Mouse (Mus musculus) hindbrain, embryonic 12.5 days (tissue): ENCODE measurements around the gene Klhl29. TPM values are rescaled to one million over a fixed set of nuclear protein-coding genes. Genes with fewer than 3 reads are reported as not detected.
A peak's percentile ranks its signal among the peaks of the same experiment; 100 is the strongest.

ENCODE experiments used
- ATAC-seq: fragments of 200-750 bp; cut with Nextera tagmentation; 2 replicates; pipeline ENCODE4 v1.8.0; 2017; ENCODE audit warnings: moderate TSS enrichment; ENCODE audit not compliant: low FRiP score
- H3K27ac ChIP-seq: fragments of 300-500 bp; sonication (generic); 2 replicates; pipeline ENCODE4 v1.5.1; 2016; ENCODE audit warnings: mild to moderate bottlenecking
- H3K27me3 ChIP-seq: fragments of 300-500 bp; sonication (generic); 2 replicates; pipeline ENCODE4 v1.6.1; 2016; ENCODE audit warnings: mild to moderate bottlenecking
- H3K36me3 ChIP-seq: fragments of 300-500 bp; sonication (generic); 2 replicates; pipeline ENCODE4 v1.6.1; 2016; ENCODE audit warnings: mild to moderate bottlenecking
- H3K4me1 ChIP-seq: fragments of 300-500 bp; sonication (generic); 2 replicates; pipeline ENCODE4 v1.6.1; 2016
- H3K4me2 ChIP-seq: fragments of 300-500 bp; sonication (generic); replicated peaks from 2 replicates; pipeline ENCODE4 v1.6.1; 2016; ENCODE audit warnings: mild to moderate bottlenecking
- H3K4me3 ChIP-seq: fragments of 300-500 bp; sonication (generic); 2 replicates; pipeline ENCODE4 v1.5.1; 2016; ENCODE audit warnings: mild to moderate bottlenecking
- H3K9ac ChIP-seq: fragments of 300-500 bp; sonication (generic); 2 replicates; pipeline ENCODE4 v1.6.1; 2016; ENCODE audit warnings: mild to moderate bottlenecking, moderate library complexity
- H3K9me3 ChIP-seq: fragments of 300-500 bp; sonication (generic); replicated peaks from 2 replicates; pipeline ENCODE4 v1.6.1; 2016; ENCODE audit warnings: mild to moderate bottlenecking
- WGBS: fragments of 180-500 bp; shearing (Covaris S2); methylation state at CpG from one replicate; pipeline ENCODE4 v1.1.7; 2016; 5-methylcytosine and 5-hydroxymethylcytosine counted together
- polyA plus RNA-seq: library from polyadenylated mRNA; unstranded; fragments of >200 nt; fragmentation: Nextera tagmentation; extraction: Ambion mirVana; gene quantifications from 2 replicates; pipeline ENCODE4 v1.2.1, GENCODE M21; 2016

Klhl29 gene
- polyA plus RNA-seq, 1 experiment from 2014 or later = 4.2 TPM

DNA sequence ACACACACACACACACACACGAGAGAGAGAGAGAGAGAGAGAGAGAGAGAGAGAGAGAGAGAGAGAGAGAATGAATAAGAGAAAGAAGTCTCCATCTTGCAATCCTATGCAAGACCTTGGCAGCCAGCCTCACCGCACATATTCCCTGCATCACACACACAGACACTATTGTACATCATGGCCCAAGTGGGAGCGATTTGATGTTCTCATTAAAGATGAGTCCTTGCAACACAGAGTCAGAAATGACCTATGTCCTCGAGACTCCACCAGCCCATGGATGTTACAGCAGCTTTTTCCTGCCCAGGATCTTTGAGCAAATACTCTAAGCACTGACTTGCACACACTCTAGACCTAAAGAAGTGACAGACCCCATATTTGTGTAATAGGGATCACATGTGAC lies 114.0 kb downstream of the Klhl29 start:
- no peak for ATAC-seq
- H3K27ac ChIP-seq = no peak overlapping the region
- 86% methylated on average over 3 of the region's 4 CpGs for WGBS

DNA sequence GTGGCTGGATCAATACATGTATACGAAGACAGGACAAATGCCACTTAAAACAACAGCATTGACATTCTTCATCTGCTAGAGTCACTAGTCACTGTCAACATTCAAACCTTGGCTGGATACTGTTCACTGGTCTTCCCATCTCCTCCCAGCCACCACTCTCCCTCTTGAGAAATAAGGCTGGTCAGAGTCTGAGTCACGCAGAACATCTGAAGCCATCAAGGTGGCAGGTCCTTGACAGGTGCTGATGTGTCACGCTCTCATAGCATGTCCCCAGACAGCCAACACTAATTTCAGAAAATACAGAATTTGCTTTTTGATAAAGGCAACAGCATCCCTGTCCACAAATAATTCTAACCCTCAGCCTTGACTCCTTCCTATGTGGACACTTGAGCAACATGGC lies 116.7 kb downstream of the Klhl29 start:
- H3K9me3 ChIP-seq = no peaks in the 10 kb centered on the region
- H3K4me1 ChIP-seq = peaks cover 24% of the 10 kb centered on the region
- no peak for ATAC-seq
- no peak overlapping the region for H3K27ac ChIP-seq
- no peaks in the 10 kb centered on the region for H3K36me3 ChIP-seq
- H3K4me2 ChIP-seq = no peak overlapping the region
- WGBS = 90% methylated on average over 3 of the region's 3 CpGs
- H3K4me3 ChIP-seq = no peak overlapping the region
- H3K27me3 ChIP-seq = no peaks in the 10 kb centered on the region
- H3K9ac ChIP-seq = no peak overlapping the region

More for the DNA sequence above, 114.0 kb downstream of the Klhl29 start:
- Histone ChIP-seq H3K36me3 (no peaks in the 10 kb centered on the region), H3K9ac (no peak overlapping the region), H3K4me3 (no peak overlapping the region), H3K27me3 (no peaks in the 10 kb centered on the region), H3K9me3 (no peaks in the 10 kb centered on the region), H3K4me1 (peaks cover 2% of the 10 kb centered on the region; the same call in 1 of the 2 replicates), H3K4me2 (no peak overlapping the region)

GRCm38 (mm10) chr12:5257174-5257573 lies 118.3 kb downstream of the Klhl29 start:
- Histone ChIP-seq H3K4me1 (peaks cover 38% of the 10 kb centered on the region), H3K27me3 (no peaks in the 10 kb centered on the region), H3K27ac (no peak overlapping the region), H3K4me3 (no peak overlapping the region), H3K9ac (no peak overlapping the region), H3K9me3 (no peaks in the 10 kb centered on the region), H3K4me2 (no peak overlapping the region), H3K36me3 (no peaks in the 10 kb centered on the region)
- ATAC-seq = no peak
- WGBS = 74% methylated on average over 4 of the region's 4 CpGs

DNA sequence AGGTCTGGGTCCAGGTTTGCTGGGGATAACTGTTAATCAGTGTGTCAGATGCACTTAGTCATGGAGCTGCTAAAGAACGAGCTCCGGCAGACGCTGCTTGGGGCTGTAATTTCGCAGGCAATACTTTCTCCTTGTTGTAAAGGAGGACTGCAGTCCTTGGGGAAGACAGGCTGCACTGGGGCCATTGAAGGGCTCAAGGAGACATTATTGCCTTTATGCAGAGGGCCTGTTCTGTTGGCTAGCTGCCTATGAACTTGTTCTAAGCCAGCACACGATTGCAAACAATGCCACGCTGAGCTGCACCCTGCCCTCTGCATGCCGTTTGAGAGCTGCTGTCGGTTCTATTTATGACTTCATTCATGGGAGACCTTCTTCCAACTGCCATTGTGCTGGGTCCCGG lies 120.4 kb downstream of the Klhl29 start:
- Histone ChIP-seq H3K4me2 (no peak overlapping the region), H3K27ac (peak overlapping the region; percentile 44), H3K9me3 (no peaks in the 10 kb centered on the region), H3K36me3 (no peaks in the 10 kb centered on the region), H3K27me3 (no peaks in the 10 kb centered on the region), H3K9ac (no peak overlapping the region), H3K4me3 (no peak overlapping the region), H3K4me1 (peaks cover 46% of the 10 kb centered on the region)
- ATAC-seq = peak; percentile 57
- 33% methylated on average over 9 of the region's 9 CpGs for WGBS

DNA sequence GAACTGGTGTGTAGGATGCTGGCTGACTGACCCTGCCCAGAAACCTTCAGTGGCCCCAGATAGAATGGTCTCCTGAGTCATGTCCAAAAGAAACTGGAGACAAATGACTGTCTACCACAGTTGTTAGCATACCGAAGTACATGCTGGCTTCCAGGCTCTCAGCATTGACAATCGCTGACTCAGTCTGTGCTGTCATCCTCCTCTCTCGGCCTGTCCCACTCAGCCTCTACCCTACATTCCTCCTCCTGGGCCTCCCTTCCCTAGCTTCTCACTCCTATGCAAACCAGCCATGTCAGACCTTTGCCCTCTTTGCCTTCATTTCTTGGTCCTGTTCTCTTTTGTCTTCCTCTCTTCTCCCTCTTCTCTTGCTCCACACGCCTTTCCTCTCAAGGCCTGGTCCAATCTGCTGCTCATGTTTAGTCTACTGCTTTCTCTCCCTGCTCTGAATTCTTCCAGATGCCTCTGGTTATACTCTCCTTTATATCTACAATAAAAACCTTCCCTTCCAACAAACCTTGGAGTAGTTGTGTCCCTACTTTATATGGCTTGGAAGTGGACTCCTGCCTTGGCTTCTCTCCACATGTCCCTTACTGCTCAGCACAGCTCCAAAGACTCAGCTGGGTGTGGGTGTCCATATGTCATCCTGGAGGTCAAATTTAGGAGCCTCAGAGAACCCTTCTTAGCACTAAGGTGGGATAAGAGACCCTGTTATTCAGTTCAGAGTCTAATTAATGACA lies 121.1 kb downstream of the Klhl29 start:
- no peak for ATAC-seq
- Histone ChIP-seq H3K27ac (0 out of 2 replicates have a peak overlapping the region, but pooled peaks have one; percentile 24), H3K27me3 (no peaks in the 10 kb centered on the region), H3K36me3 (no peaks in the 10 kb centered on the region), H3K4me3 (no peak overlapping the region), H3K4me1 (peaks cover 50% of the 10 kb centered on the region), H3K9me3 (no peaks in the 10 kb centered on the region), H3K9ac (no peak overlapping the region), H3K4me2 (no peak overlapping the region)
- 75% methylated on average over 4 of the region's 4 CpGs for WGBS

- Histone ChIP-seq H3K4me1 (peaks cover 55% of the 10 kb centered on the region), H3K4me3 (no peak overlapping the region), H3K27ac (peak overlapping the region; percentile 52; the same call in 1 of the 2 replicates), H3K9ac (no peak overlapping the region), H3K4me2 (no peak overlapping the region), H3K9me3 (no peaks in the 10 kb centered on the region), H3K27me3 (no peaks in the 10 kb centered on the region), H3K36me3 (no peaks in the 10 kb centered on the region)
- no peak for ATAC-seq
- 65% methylated on average over 10 of the region's 10 CpGs for WGBS
These were observed 122.0 kb downstream of the Klhl29 start for GRCm38 (mm10) chr12:5253289-5254005.

GRCm38 (mm10) chr12:5252569-5252968 lies 122.9 kb downstream of the Klhl29 start:
- no peaks in the 10 kb centered on the region for H3K9me3 ChIP-seq
- H3K4me2 ChIP-seq = no peak overlapping the region
- H3K9ac ChIP-seq = no peak overlapping the region
- 68% methylated on average over 2 of the region's 2 CpGs for WGBS
- 0 out of 2 replicates have a peak overlapping the region, but pooled peaks have one; percentile 52 for H3K27ac ChIP-seq
- ATAC-seq = no peak
- no peaks in the 10 kb centered on the region for H3K36me3 ChIP-seq
- H3K4me3 ChIP-seq = no peak overlapping the region
- no peaks in the 10 kb centered on the region for H3K27me3 ChIP-seq
- peaks cover 59% of the 10 kb centered on the region for H3K4me1 ChIP-seq

DNA sequence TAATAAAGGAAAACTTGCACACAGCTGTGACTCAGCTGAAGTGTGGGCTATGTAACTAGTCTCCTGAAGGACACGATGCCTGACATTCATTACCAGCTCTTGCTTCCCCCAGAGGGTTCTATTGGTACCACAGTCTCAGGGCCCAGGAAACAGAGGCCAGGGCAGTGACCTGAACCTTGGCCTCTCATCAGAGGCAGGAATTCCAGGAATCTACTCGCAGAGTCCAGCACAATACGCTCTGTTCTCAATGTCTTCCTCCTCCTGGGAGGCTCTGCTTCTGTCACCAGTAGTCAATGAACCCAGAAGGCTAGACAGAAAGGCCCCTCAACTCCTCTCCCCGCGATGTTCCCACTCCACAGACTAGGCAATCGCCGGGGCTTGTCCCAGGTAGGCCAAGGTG lies 125.4 kb downstream of the Klhl29 start:
- H3K4me1 ChIP-seq = peaks cover 60% of the 10 kb centered on the region
- H3K4me3 ChIP-seq = no peak overlapping the region
- no peak overlapping the region for H3K4me2 ChIP-seq
- no peaks in the 10 kb centered on the region for H3K9me3 ChIP-seq
- no peaks in the 10 kb centered on the region for H3K27me3 ChIP-seq
- 24% methylated on average over 7 of the region's 7 CpGs for WGBS
- no peak overlapping the region for H3K9ac ChIP-seq
- H3K27ac ChIP-seq = no peak overlapping the region
- no peak for ATAC-seq
- H3K36me3 ChIP-seq = no peaks in the 10 kb centered on the region

DNA sequence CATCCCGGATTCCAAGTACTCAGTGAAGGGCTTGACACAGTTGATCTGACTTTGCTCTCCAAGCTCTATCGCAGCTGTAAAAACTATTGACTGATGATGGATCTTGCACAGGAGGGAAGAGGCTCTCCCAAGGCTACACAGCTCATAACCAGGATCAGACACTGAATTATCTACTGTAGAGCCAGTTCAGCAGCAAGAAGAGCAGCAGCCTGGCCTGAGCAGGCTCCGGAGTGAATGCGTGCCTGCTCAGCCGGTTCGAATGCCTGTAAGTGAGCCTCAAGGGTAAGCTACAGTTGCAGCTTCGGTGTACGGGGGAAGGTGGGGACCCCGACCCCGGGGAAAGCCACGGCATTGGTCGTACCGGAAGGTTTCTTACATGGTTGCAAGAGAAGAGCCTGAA lies 126.4 kb downstream of the Klhl29 start:
- no peak overlapping the region for H3K4me3 ChIP-seq
- no peak overlapping the region for H3K27ac ChIP-seq
- no peaks in the 10 kb centered on the region for H3K36me3 ChIP-seq
- H3K9ac ChIP-seq = no peak overlapping the region
- H3K27me3 ChIP-seq = no peaks in the 10 kb centered on the region
- ATAC-seq = no peak
- H3K9me3 ChIP-seq = no peaks in the 10 kb centered on the region
- no peak overlapping the region for H3K4me2 ChIP-seq
- peaks cover 56% of the 10 kb centered on the region for H3K4me1 ChIP-seq
- WGBS = 81% methylated on average over 13 of the region's 13 CpGs

GRCm38 (mm10) chr12:5247505-5247904 lies 128.0 kb downstream of the Klhl29 start:
- WGBS = 45% methylated on average over 6 of the region's 6 CpGs
- Histone ChIP-seq H3K27me3 (no peaks in the 10 kb centered on the region), H3K4me1 (peaks cover 48% of the 10 kb centered on the region), H3K9ac (no peak overlapping the region), H3K9me3 (no peaks in the 10 kb centered on the region), H3K27ac (no peak overlapping the region), H3K4me2 (no peak overlapping the region), H3K4me3 (no peak overlapping the region), H3K36me3 (no peaks in the 10 kb centered on the region)
- no peak for ATAC-seq

- Histone ChIP-seq H3K9ac (no peak overlapping the region), H3K27me3 (no peaks in the 10 kb centered on the region), H3K4me2 (no peak overlapping the region), H3K27ac (no peak overlapping the region), H3K4me1 (peaks cover 46% of the 10 kb centered on the region), H3K36me3 (no peaks in the 10 kb centered on the region), H3K9me3 (no peaks in the 10 kb centered on the region), H3K4me3 (no peak overlapping the region)
- WGBS = 82% methylated on average over 15 of the region's 15 CpGs
- ATAC-seq = no peak
These were observed 128.7 kb downstream of the Klhl29 start for GRCm38 (mm10) chr12:5246721-5247341.

DNA sequence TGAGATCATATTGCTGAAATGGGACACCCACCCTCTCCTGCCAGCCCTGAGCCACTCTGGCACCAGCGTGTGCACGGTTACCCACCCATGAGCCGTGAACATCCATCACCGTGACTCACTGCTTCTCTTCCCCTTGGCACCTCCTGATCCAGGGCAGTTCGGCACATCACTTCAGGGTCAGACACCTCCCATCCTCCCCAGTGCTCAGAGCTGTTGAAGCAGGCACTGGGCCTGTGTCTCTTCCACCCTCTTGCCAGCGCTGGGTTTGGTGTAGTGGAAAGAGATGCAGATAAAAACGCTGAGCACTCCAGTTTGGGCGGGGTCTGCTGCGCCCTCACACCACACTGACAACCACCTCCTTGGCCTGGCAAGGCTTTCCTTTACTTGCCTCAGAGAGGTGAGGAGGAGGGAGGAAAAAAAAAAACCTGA lies 129.3 kb downstream of the Klhl29 start:
- Histone ChIP-seq H3K9me3 (no peaks in the 10 kb centered on the region), H3K9ac (no peak overlapping the region), H3K4me3 (no peak overlapping the region), H3K27ac (no peak overlapping the region), H3K27me3 (no peaks in the 10 kb centered on the region), H3K4me1 (peaks cover 46% of the 10 kb centered on the region), H3K4me2 (no peak overlapping the region), H3K36me3 (no peaks in the 10 kb centered on the region)
- WGBS = 82% methylated on average over 9 of the region's 9 CpGs
- no peak for ATAC-seq
